12 mouse cellular contexts compared by ENCODE assay signal in the genomic region with DNA sequence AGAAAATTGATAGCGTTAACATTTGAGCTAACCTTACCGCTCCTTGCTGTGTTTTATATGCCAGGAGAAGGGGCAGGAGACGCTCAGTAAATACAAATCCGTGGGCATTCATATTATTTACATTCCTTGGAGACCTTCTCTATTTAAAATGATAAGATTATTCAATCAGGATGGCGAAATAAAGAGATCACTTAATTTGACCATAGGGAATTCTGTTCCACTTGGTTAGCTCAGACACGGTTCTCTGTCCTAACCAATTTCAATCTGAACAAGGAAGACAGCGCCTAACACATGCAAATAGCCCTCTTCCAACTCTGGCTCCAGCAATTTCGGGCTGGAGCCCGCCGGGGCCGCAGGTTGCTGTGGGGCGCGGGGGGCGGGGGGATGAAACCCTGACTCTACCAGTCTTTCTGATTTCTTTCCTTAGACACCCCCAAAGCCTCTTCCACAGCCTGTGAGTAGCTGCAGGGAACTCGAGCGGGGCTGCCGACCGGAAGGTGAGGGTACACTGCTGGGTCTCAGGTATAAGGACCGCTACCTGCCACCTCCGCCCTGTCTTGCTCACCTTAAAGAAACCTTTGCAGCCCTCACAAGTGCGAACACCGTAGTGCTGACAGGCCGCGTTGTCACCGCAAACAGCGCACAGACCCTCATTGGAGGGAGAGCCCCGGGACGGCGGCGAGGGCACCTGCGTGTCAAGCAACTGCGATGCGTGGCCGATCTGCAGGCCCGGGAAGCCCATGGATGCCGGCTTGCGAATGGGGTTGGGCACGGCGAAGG. TPM values are rescaled to one million over a fixed set of nuclear protein-coding genes. Genes with fewer than 3 reads are reported as not detected.
A peak's percentile ranks its signal among the peaks of the same experiment; 100 is the strongest.
DNase-seq lines count a peak whose midpoint lies in the region; ATAC-seq lines count a peak whose summit lies in the region.
"Had no signal": no experiment of that assay in that cellular context is flagged by ENCODE, and none has a peak within 500 bp of the region (broad histone marks: within the 10 kb centered on the region; RNA-seq: fewer than 3 reads in every experiment).

No protein-coding gene starts in this region.

- H3K27me3 ChIP-seq in heart, embryonic 14.5 days (ENCODE audit: control insufficient read depth, insufficient read depth, low read length): peaks cover 78% of the 10 kb centered on the region
- H3K27me3 ChIP-seq in embryonic facial prominence, embryonic 11.5 days (ENCODE audit: control insufficient read depth, insufficient read depth, low read length): peaks cover 49% of the 10 kb centered on the region
- peaks cover 89% of the 10 kb centered on the region for H3K27me3 ChIP-seq in hindbrain, embryonic 14.5 days (ENCODE audit: control insufficient read depth, insufficient read depth, low read length)
- peaks cover 49% of the 10 kb centered on the region for H3K27me3 ChIP-seq in midbrain, embryonic 16.5 days (ENCODE audit: control insufficient read depth, insufficient read depth, low read depth, low read length)
- H3K27me3 ChIP-seq in liver, embryonic 11.5 days (replicated peaks; ENCODE audit: control insufficient read depth, insufficient read depth, low read length): peaks cover 77% of the 10 kb centered on the region
- H3K27me3 ChIP-seq: CH12.LX had no signal

- no peak for DNase-seq in heart, adult 9 months (ENCODE audit: low spot score in 2 of 2)
- DNase-seq in embryonic facial prominence, embryonic 11.5 days (ENCODE audit: low spot score): peak; percentile 23
- no peak for DNase-seq in hindbrain, embryonic 14.5 days (ENCODE audit: low spot score)
- DNase-seq in liver, embryonic 11.5 days (ENCODE audit: low spot score): no peak
- DNase-seq in lung, postnatal 4 days: no peak
- DNase-seq in spleen, postnatal 10 days (ENCODE audit: low spot score in 2 of 2): no peak
- DNase-seq: adrenal gland, adult 8-10 months; layer of hippocampus, postnatal 36 days; lung, postnatal 36 days had no signal

- H3K27ac ChIP-seq in heart, embryonic 14.5 days (replicated peaks in 1 of 2; ENCODE audit: control insufficient read depth in 1 of 2, insufficient read depth in 1 of 2, low read depth in 2 of 2, low read length in 2 of 2): no peak overlapping the region
- no peak overlapping the region for H3K27ac ChIP-seq in embryonic facial prominence, embryonic 11.5 days (replicated peaks; ENCODE audit: low read depth, low read length)
- peak overlapping the region; percentile 60 for H3K27ac ChIP-seq in hindbrain, embryonic 14.5 days
- H3K27ac ChIP-seq in midbrain, embryonic 16.5 days (ENCODE audit: low read length): peak overlapping the region; percentile 62
- no peak overlapping the region for H3K27ac ChIP-seq in liver, embryonic 11.5 days (ENCODE audit: low read depth, low read length)

- H3K9ac ChIP-seq in heart, embryonic 14.5 days (ENCODE audit: low read length): no peak overlapping the region
- no peak overlapping the region for H3K9ac ChIP-seq in embryonic facial prominence, embryonic 11.5 days (replicated peaks; ENCODE audit: low read length)
- peak overlapping the region; percentile 13; the same call in 1 of the 2 replicates for H3K9ac ChIP-seq in hindbrain, embryonic 14.5 days
- H3K9ac ChIP-seq in midbrain, embryonic 16.5 days (ENCODE audit: low read depth, low read length): peak overlapping the region; percentile 33
- H3K9ac ChIP-seq in liver, embryonic 11.5 days (ENCODE audit: low read depth, low read length): no peak overlapping the region

- peak overlapping the region; percentile 30 for H3K4me2 ChIP-seq in heart, embryonic 14.5 days (ENCODE audit: low read length)
- H3K4me2 ChIP-seq in embryonic facial prominence, embryonic 11.5 days (ENCODE audit: low read depth, low read length): peak overlapping the region; percentile 5; the same call in 1 of the 2 replicates
- H3K4me2 ChIP-seq in hindbrain, embryonic 14.5 days (replicated peaks): peak overlapping the region; percentile 39
- H3K4me2 ChIP-seq in midbrain, embryonic 16.5 days (ENCODE audit: low read length): peak overlapping the region; percentile 42
- H3K4me2 ChIP-seq in liver, embryonic 11.5 days: no peak overlapping the region

- peaks cover 3 to 13% of the 10 kb centered on the region in 2 experiments; a peak in 1 of 4 replicates for H3K4me1 ChIP-seq in heart, embryonic 14.5 days (ENCODE audit: control insufficient read depth in 2 of 2, insufficient read depth in 2 of 2, low read length in 2 of 2)
- H3K4me1 ChIP-seq in embryonic facial prominence, embryonic 11.5 days (ENCODE audit: control insufficient read depth, insufficient read depth, low read length): no peaks in the 10 kb centered on the region
- peaks cover 16% of the 10 kb centered on the region for H3K4me1 ChIP-seq in hindbrain, embryonic 14.5 days (replicated peaks; ENCODE audit: control insufficient read depth, insufficient read depth, low read length)
- H3K4me1 ChIP-seq in midbrain, embryonic 16.5 days (ENCODE audit: control insufficient read depth, insufficient read depth, low read length): peaks cover 21% of the 10 kb centered on the region
- H3K4me1 ChIP-seq in liver, embryonic 11.5 days (replicated peaks; ENCODE audit: control insufficient read depth, insufficient read depth, low read length): no peaks in the 10 kb centered on the region

- ATAC-seq in heart, embryonic 14.5 days (ENCODE audit: insufficient number of reproducible peaks, insufficient read depth, low FRiP score, low read depth): no peak
- ATAC-seq in embryonic facial prominence, embryonic 11.5 days (replicated peaks; ENCODE audit: insufficient number of reproducible peaks, low FRiP score, low TSS enrichment, low read depth): no peak
- ATAC-seq in hindbrain, embryonic 14.5 days (ENCODE audit: low FRiP score): no peak
- ATAC-seq in midbrain, embryonic 16.5 days: no peak
- no peak for ATAC-seq in liver, embryonic 11.5 days (replicated peaks; ENCODE audit: low FRiP score)

- peak overlapping the region in 1 of 2 experiments; percentile 13; a peak in 2 of 4 replicates for H3K4me3 ChIP-seq in heart, embryonic 14.5 days (ENCODE audit: control insufficient read depth in 1 of 2, insufficient read depth in 1 of 2, low read depth in 1 of 2, low read length in 2 of 2)
- H3K4me3 ChIP-seq in embryonic facial prominence, embryonic 11.5 days (ENCODE audit: low read depth, low read length): no peak overlapping the region
- peak overlapping the region; percentile 22 for H3K4me3 ChIP-seq in hindbrain, embryonic 14.5 days (replicated peaks; ENCODE audit: low read length)
- peak overlapping the region; percentile 25 for H3K4me3 ChIP-seq in midbrain, embryonic 16.5 days (ENCODE audit: low read depth, low read length)
- no peak overlapping the region for H3K4me3 ChIP-seq in liver, embryonic 11.5 days (ENCODE audit: low read depth, low read length)

- 10% methylated on average over 39 of the region's 39 CpGs for WGBS in heart, embryonic 14.5 days
- WGBS in embryonic facial prominence, embryonic 11.5 days: 6% methylated on average over 39 of the region's 39 CpGs
- 3% methylated on average over 39 of the region's 39 CpGs for WGBS in hindbrain, embryonic 14.5 days
- WGBS in midbrain, embryonic 16.5 days: 3% methylated on average over 39 of the region's 39 CpGs
- WGBS in liver, embryonic 11.5 days: 6% methylated on average over 39 of the region's 39 CpGs

- H3K9me3 ChIP-seq in heart, embryonic 14.5 days (ENCODE audit: control insufficient read depth, low read length): peaks cover 7% of the 10 kb centered on the region
- H3K9me3 ChIP-seq in embryonic facial prominence, embryonic 11.5 days (replicated peaks; ENCODE audit: control insufficient read depth, low read length): no peaks in the 10 kb centered on the region
- no peaks in the 10 kb centered on the region for H3K9me3 ChIP-seq in hindbrain, embryonic 14.5 days (ENCODE audit: control insufficient read depth, low read length)
- no peaks in the 10 kb centered on the region for H3K9me3 ChIP-seq in midbrain, embryonic 16.5 days (replicated peaks; ENCODE audit: control insufficient read depth, low read length, poor library complexity, severe bottlenecking)
- no peaks in the 10 kb centered on the region for H3K9me3 ChIP-seq in liver, embryonic 11.5 days (ENCODE audit: control insufficient read depth, low read length)

- H3K36me3 ChIP-seq in heart, embryonic 14.5 days (ENCODE audit: control insufficient read depth, insufficient read depth, low read length): no peaks in the 10 kb centered on the region
- no peaks in the 10 kb centered on the region for H3K36me3 ChIP-seq in embryonic facial prominence, embryonic 11.5 days (replicated peaks; ENCODE audit: control insufficient read depth, insufficient read depth, low read depth, low read length)
- no peaks in the 10 kb centered on the region for H3K36me3 ChIP-seq in hindbrain, embryonic 14.5 days (replicated peaks; ENCODE audit: control insufficient read depth, insufficient read depth)
- H3K36me3 ChIP-seq in midbrain, embryonic 16.5 days (ENCODE audit: control insufficient read depth, insufficient read depth, low read length): no peaks in the 10 kb centered on the region
- H3K36me3 ChIP-seq in liver, embryonic 11.5 days (ENCODE audit: control insufficient read depth, insufficient read depth, low read length): no peaks in the 10 kb centered on the region

RNA-seq across cellular contexts. Expression of gene Nr4a2, which starts 12.6 kb away (rescaled TPM):
- 1.9 and 2.4 TPM in 2 replicates for polyA plus RNA-seq in heart, embryonic 14.5 days (2014; fragmentation: Nextera tagmentation; extraction: Ambion mirVana)
- 3.7 and 5.7 TPM in 2 replicates for polyA plus RNA-seq in embryonic facial prominence, embryonic 11.5 days (2014; fragmentation: Nextera tagmentation; extraction: Ambion mirVana)
- 20.7 and 21.0 TPM in 2 replicates for polyA plus RNA-seq in hindbrain, embryonic 14.5 days (2014; fragmentation: Nextera tagmentation; extraction: Ambion mirVana)
- polyA plus RNA-seq in midbrain, embryonic 16.5 days (2015; fragmentation: Nextera tagmentation; extraction: Ambion mirVana): 26.0 and 40.4 TPM in 2 replicates
- 2.0 and 2.1 TPM in 2 replicates for polyA plus RNA-seq in liver, embryonic 11.5 days (2014; fragmentation: Nextera tagmentation; extraction: Ambion mirVana)

Comparison
In these comparisons a context has a peak if more than half of its experiments do, and no peak if none do; other contexts are left out.
1. H3K27ac ChIP-seq: peak in hindbrain, embryonic 14.5 days (single experiment) and midbrain, embryonic 16.5 days (single experiment); none in heart, embryonic 14.5 days (0 of 2), embryonic facial prominence, embryonic 11.5 days (single experiment) and liver, embryonic 11.5 days (single experiment).
2. H3K4me3 ChIP-seq: peak in hindbrain, embryonic 14.5 days (single experiment) and midbrain, embryonic 16.5 days (single experiment); none in embryonic facial prominence, embryonic 11.5 days (single experiment) and liver, embryonic 11.5 days (single experiment).
3. H3K9ac ChIP-seq: peak in hindbrain, embryonic 14.5 days (single experiment) and midbrain, embryonic 16.5 days (single experiment); none in heart, embryonic 14.5 days (single experiment), embryonic facial prominence, embryonic 11.5 days (single experiment) and liver, embryonic 11.5 days (single experiment).